Mouse (Mus musculus): ENCODE data around the gene Gja8. TPM values are rescaled to one million over a fixed set of nuclear protein-coding genes. Genes with fewer than 3 reads are reported as not detected.

The Gja8 gene
- total and polyA plus RNA-seq, 2 experiments from 2014 or later = not detected

- WGBS = 78% methylated on average over 4 of the region's 4 CpGs
- H3K4me3 ChIP-seq (ENCODE audit: low read depth, low read length) = no peak overlapping the region
- H3K36me3 ChIP-seq (replicated peaks; ENCODE audit: control insufficient read depth, insufficient read depth, low read length) = peaks cover 46% of the 10 kb centered on the region
- no peaks in the 10 kb centered on the region for H3K4me1 ChIP-seq (ENCODE audit: control insufficient read depth, insufficient read depth)
- DNase-seq (ENCODE audit: low spot score) (no peak), ATAC-seq (ENCODE audit: insufficient read depth, low read depth) (no peak)
- H3K9me3 ChIP-seq (replicated peaks; ENCODE audit: control insufficient read depth, low read length) = no peaks in the 10 kb centered on the region
- no peaks in the 10 kb centered on the region for H3K27me3 ChIP-seq (ENCODE audit: control insufficient read depth, insufficient read depth, low read length)
- no peak for TF ChIP-seq CTCF (IDR thresholded peaks at IDR 0.05; ENCODE audit: low read depth)
- no peak for TF ChIP-seq EP300 (IDR thresholded peaks at IDR 0.05; ENCODE audit: low read depth)
- no peak overlapping the region for H3K9ac ChIP-seq (replicated peaks; ENCODE audit: low read depth, low read length)
- H3K27ac ChIP-seq (ENCODE audit: low read depth) = no peak overlapping the region
- H3K4me2 ChIP-seq (ENCODE audit: low read depth, low read length) = no peak overlapping the region
Measured at GRCm38 (mm10) chr3:96880385-96880784, 45.4 kb downstream of the Gja8 start.

- Histone ChIP-seq H3K36me3 (replicated peaks; ENCODE audit: control insufficient read depth, insufficient read depth, low read length) (peaks cover 51% of the 10 kb centered on the region), H3K4me2 (ENCODE audit: low read depth, low read length) (no peak overlapping the region), H3K27ac (ENCODE audit: low read depth) (no peak overlapping the region), H3K9ac (replicated peaks; ENCODE audit: low read depth, low read length) (no peak overlapping the region), H3K4me1 (ENCODE audit: control insufficient read depth, insufficient read depth) (no peaks in the 10 kb centered on the region), H3K9me3 (replicated peaks; ENCODE audit: control insufficient read depth, low read length) (no peaks in the 10 kb centered on the region), H3K27me3 (ENCODE audit: control insufficient read depth, insufficient read depth, low read length) (no peaks in the 10 kb centered on the region), H3K4me3 (ENCODE audit: low read depth, low read length) (no peak overlapping the region)
- no peak for DNase-seq (ENCODE audit: low spot score)
- 84% methylated on average over 9 of the region's 9 CpGs for WGBS
- no peak for ATAC-seq (ENCODE audit: insufficient read depth, low read depth)
- TF ChIP-seq EP300 (IDR thresholded peaks at IDR 0.05; ENCODE audit: low read depth) (no peak), CTCF (IDR thresholded peaks at IDR 0.05; ENCODE audit: low read depth) (no peak)
Measured at GRCm38 (mm10) chr3:96879536-96879935, 46.3 kb downstream of the Gja8 start.

- Histone ChIP-seq H3K27me3 (ENCODE audit: control insufficient read depth, insufficient read depth, low read length) (no peaks in the 10 kb centered on the region), H3K4me3 (ENCODE audit: low read depth, low read length) (no peak overlapping the region), H3K9me3 (replicated peaks; ENCODE audit: control insufficient read depth, low read length) (no peaks in the 10 kb centered on the region), H3K9ac (replicated peaks; ENCODE audit: low read depth, low read length) (no peak overlapping the region), H3K4me2 (ENCODE audit: low read depth, low read length) (no peak overlapping the region), H3K27ac (ENCODE audit: low read depth) (no peak overlapping the region), H3K36me3 (replicated peaks; ENCODE audit: control insufficient read depth, insufficient read depth, low read length) (peaks cover 59% of the 10 kb centered on the region), H3K4me1 (ENCODE audit: control insufficient read depth, insufficient read depth) (no peaks in the 10 kb centered on the region)
- TF ChIP-seq EP300 (IDR thresholded peaks at IDR 0.05; ENCODE audit: low read depth) (no peak), CTCF (IDR thresholded peaks at IDR 0.05; ENCODE audit: low read depth) (no peak)
- ATAC-seq (ENCODE audit: insufficient read depth, low read depth) = no peak
- DNase-seq (ENCODE audit: low spot score) = no peak
- WGBS = 76% methylated on average over 7 of the region's 7 CpGs
Measured at GRCm38 (mm10) chr3:96874808-96875571, 50.8 kb downstream of the Gja8 start.

- H3K27ac ChIP-seq (ENCODE audit: low read depth) = no peak overlapping the region
- WGBS = 89% methylated on average over 8 of the region's 8 CpGs
- H3K9me3 ChIP-seq (replicated peaks; ENCODE audit: control insufficient read depth, low read length) = no peaks in the 10 kb centered on the region
- no peak overlapping the region for H3K4me2 ChIP-seq (ENCODE audit: low read depth, low read length)
- no peak overlapping the region for H3K9ac ChIP-seq (replicated peaks; ENCODE audit: low read depth, low read length)
- H3K36me3 ChIP-seq (replicated peaks; ENCODE audit: control insufficient read depth, insufficient read depth, low read length) = peaks cover 63% of the 10 kb centered on the region
- TF ChIP-seq CTCF (IDR thresholded peaks at IDR 0.05; ENCODE audit: low read depth) (no peak), EP300 (IDR thresholded peaks at IDR 0.05; ENCODE audit: low read depth) (no peak)
- no peaks in the 10 kb centered on the region for H3K27me3 ChIP-seq (ENCODE audit: control insufficient read depth, insufficient read depth, low read length)
- DNase-seq (ENCODE audit: low spot score) (no peak), ATAC-seq (ENCODE audit: insufficient read depth, low read depth) (no peak)
- H3K4me1 ChIP-seq (ENCODE audit: control insufficient read depth, insufficient read depth) = no peaks in the 10 kb centered on the region
- no peak overlapping the region for H3K4me3 ChIP-seq (ENCODE audit: low read depth, low read length)
Measured at GRCm38 (mm10) chr3:96872501-96872900, 53.3 kb downstream of the Gja8 start.

- TF ChIP-seq CTCF (IDR thresholded peaks at IDR 0.05; ENCODE audit: low read depth) (no peak), EP300 (IDR thresholded peaks at IDR 0.05; ENCODE audit: low read depth) (no peak)
- 82% methylated on average over 8 of the region's 8 CpGs for WGBS
- no peak for DNase-seq (ENCODE audit: low spot score)
Measured at GRCm38 (mm10) chr3:96871070-96871469, 54.8 kb downstream of the Gja8 start.

GRCm38 (mm10) chr3:96870270-96870669 lies 55.5 kb downstream of the Gja8 start:
- Histone ChIP-seq H3K27me3 (ENCODE audit: control insufficient read depth, insufficient read depth, low read length) (no peaks in the 10 kb centered on the region), H3K9me3 (replicated peaks; ENCODE audit: control insufficient read depth, low read length) (no peaks in the 10 kb centered on the region), H3K9ac (replicated peaks; ENCODE audit: low read depth, low read length) (no peak overlapping the region), H3K4me3 (ENCODE audit: low read depth, low read length) (no peak overlapping the region), H3K27ac (ENCODE audit: low read depth) (no peak overlapping the region), H3K36me3 (replicated peaks; ENCODE audit: control insufficient read depth, insufficient read depth, low read length) (peaks cover 58% of the 10 kb centered on the region), H3K4me2 (ENCODE audit: low read depth, low read length) (no peak overlapping the region), H3K4me1 (ENCODE audit: control insufficient read depth, insufficient read depth) (no peaks in the 10 kb centered on the region)
- TF ChIP-seq EP300 (IDR thresholded peaks at IDR 0.05; ENCODE audit: low read depth) (no peak), CTCF (IDR thresholded peaks at IDR 0.05; ENCODE audit: low read depth) (no peak)
- 87% methylated on average over 2 of the region's 2 CpGs for WGBS
- ATAC-seq (ENCODE audit: insufficient read depth, low read depth) = no peak
- DNase-seq (ENCODE audit: low spot score) = no peak

More at GRCm38 (mm10) chr3:96871070-96871469, 54.8 kb downstream of the Gja8 start:
- no peak for ATAC-seq (ENCODE audit: insufficient read depth, low read depth)
- Histone ChIP-seq H3K4me3 (ENCODE audit: low read depth, low read length) (no peak overlapping the region), H3K27me3 (ENCODE audit: control insufficient read depth, insufficient read depth, low read length) (no peaks in the 10 kb centered on the region), H3K4me1 (ENCODE audit: control insufficient read depth, insufficient read depth) (no peaks in the 10 kb centered on the region), H3K9ac (replicated peaks; ENCODE audit: low read depth, low read length) (no peak overlapping the region), H3K9me3 (replicated peaks; ENCODE audit: control insufficient read depth, low read length) (no peaks in the 10 kb centered on the region), H3K36me3 (replicated peaks; ENCODE audit: control insufficient read depth, insufficient read depth, low read length) (peaks cover 63% of the 10 kb centered on the region), H3K4me2 (ENCODE audit: low read depth, low read length) (no peak overlapping the region), H3K27ac (ENCODE audit: low read depth) (no peak overlapping the region)
